8 mouse cellular contexts compared by ENCODE assay signal in the genomic region with DNA sequence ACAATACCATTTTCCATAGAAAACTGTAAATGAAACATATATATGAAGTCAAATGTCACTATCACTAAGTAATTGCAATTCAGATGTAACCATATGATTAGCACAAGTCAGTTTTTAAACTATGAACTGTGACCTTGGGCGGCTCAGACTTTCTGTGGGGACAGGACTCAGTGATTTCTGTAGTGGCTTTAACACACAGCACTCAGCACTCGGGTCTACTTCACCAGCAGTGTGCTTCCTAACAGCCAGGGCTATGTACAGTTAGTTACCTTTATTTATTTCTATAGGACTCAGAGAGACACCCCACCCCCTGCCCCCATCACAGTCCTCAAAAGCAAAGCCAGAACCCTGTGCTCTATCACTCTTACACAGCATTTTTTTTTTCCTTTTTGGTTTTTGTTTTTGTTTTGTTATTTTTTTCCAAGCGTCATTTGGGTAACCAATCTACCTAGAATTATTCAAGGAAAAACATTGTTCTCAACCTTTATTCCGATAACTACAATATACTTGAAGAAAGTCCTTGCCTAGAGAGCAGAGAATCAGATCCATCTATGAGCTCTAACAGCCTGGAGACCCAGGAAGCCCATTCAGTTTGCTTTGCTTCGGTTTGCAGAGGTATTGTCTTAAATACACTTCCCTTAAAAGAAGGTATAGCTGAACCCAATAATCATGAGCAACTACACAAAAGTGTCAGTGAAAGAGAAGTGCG. TPM values are rescaled to one million over a fixed set of nuclear protein-coding genes. Genes with fewer than 3 reads are reported as not detected.
DNase-seq lines count a peak whose midpoint lies in the region; ATAC-seq and TF ChIP-seq lines count a peak whose summit lies in the region.

No protein-coding gene starts in this region.

- H3K36me3 ChIP-seq in CH12.LX (replicated peaks in 1 of 2; ENCODE audit: control insufficient read depth in 1 of 2, insufficient read depth in 1 of 2, low read length in 1 of 2) = no peaks in the 10 kb centered on the region
- H3K36me3 ChIP-seq in forebrain, embryonic 15.5 days = no peaks in the 10 kb centered on the region
- H3K36me3 ChIP-seq in liver, embryonic 13.5 days = no peaks in the 10 kb centered on the region

- H3K9me3 ChIP-seq in CH12.LX (replicated peaks; ENCODE audit: low read length) = no peaks in the 10 kb centered on the region
- H3K9me3 ChIP-seq in forebrain, embryonic 15.5 days = no peaks in the 10 kb centered on the region
- no peaks in the 10 kb centered on the region for H3K9me3 ChIP-seq in liver, embryonic 13.5 days (replicated peaks)

- 0 out of 2 replicates have a peak overlapping the region, but pooled peaks have one; percentile 24 for H3K4me2 ChIP-seq in CH12.LX (ENCODE audit: insufficient read depth, low read depth, poor library complexity, severe bottlenecking)
- peak overlapping the region; percentile 62 for H3K4me2 ChIP-seq in forebrain, embryonic 15.5 days (replicated peaks)
- H3K4me2 ChIP-seq in liver, embryonic 13.5 days = peak overlapping the region; percentile 65

- no peaks in the 10 kb centered on the region for H3K27me3 ChIP-seq in CH12.LX (replicated peaks)
- H3K27me3 ChIP-seq in forebrain, embryonic 15.5 days = no peaks in the 10 kb centered on the region
- H3K27me3 ChIP-seq in liver, embryonic 13.5 days = no peaks in the 10 kb centered on the region

- in situ Hi-C loops in CH12.LX (cut with MboI; ENCODE audit: low pct_ligation_motif_present, low pct_unique_long_range_greater_than_20kb, low sequenced_read_pairs) = loop anchor here (10.0 kb wide), 1 partner anchor 141 kb away; no protein-coding TSS in a partner anchor

- H3K4me3 ChIP-seq in gastrocnemius, adult 2 months = peak overlapping the region; percentile 82
- no peak overlapping the region for H3K4me3 ChIP-seq in CH12.LX (replicated peaks in 1 of 3; ENCODE audit: low read depth in 2 of 3, low read length in 2 of 3, poor library complexity in 1 of 3)
- peak overlapping the region; percentile 52 for H3K4me3 ChIP-seq in forebrain, embryonic 15.5 days
- H3K4me3 ChIP-seq in liver, embryonic 13.5 days (replicated peaks) = peak overlapping the region; percentile 54

- no peaks in the 10 kb centered on the region for H3K79me2 ChIP-seq in CH12.LX (replicated peaks; ENCODE audit: control insufficient read depth, extremely low read depth, insufficient read depth, poor library complexity, severe bottlenecking)

- WGBS in forebrain, embryonic 15.5 days = 42% methylated on average over 6 of the region's 6 CpGs
- WGBS in liver, embryonic 13.5 days (ENCODE audit: insufficient replicate concordance) = 39% methylated on average over 6 of the region's 6 CpGs

- no peak for TF ChIP-seq EP300 in CH12.LX (IDR thresholded peaks at IDR 0.05; ENCODE audit: low read length)

- 0 out of 4 replicates have a peak, but pooled peaks cover 0 to 3% of the 10 kb centered on the region in 2 experiments for H3K4me1 ChIP-seq in CH12.LX (ENCODE audit: control insufficient read depth in 1 of 2, insufficient read depth in 2 of 2)
- peaks cover 9% of the 10 kb centered on the region for H3K4me1 ChIP-seq in forebrain, embryonic 15.5 days
- H3K4me1 ChIP-seq in liver, embryonic 13.5 days (replicated peaks) = 0 out of 2 replicates have a peak, but pooled peaks cover 2% of the 10 kb centered on the region

- DNase-seq in gastrocnemius, adult 2 months = no peak
- no peak for DNase-seq in gastrocnemius, postnatal 25 days
- no peak for DNase-seq in CH12.LX (ENCODE audit: extremely low read depth)
- DNase-seq in liver, embryonic 13.5 days = no peak
- DNase-seq in ovary, postnatal 14 days (ENCODE audit: low spot score) = no peak
- DNase-seq in left cerebral cortex, postnatal 4 days = no peak
- DNase-seq in frontal cortex, adult 2 months (ENCODE audit: extremely low spot score in 1 of 2, low spot score in 1 of 2) = no peak

- no peak overlapping the region for H3K9ac ChIP-seq in CH12.LX (ENCODE audit: insufficient read depth, low read depth)
- peak overlapping the region; percentile 62 for H3K9ac ChIP-seq in forebrain, embryonic 15.5 days (replicated peaks)
- no peak overlapping the region for H3K9ac ChIP-seq in liver, embryonic 13.5 days

- H3K27ac ChIP-seq in gastrocnemius, adult 2 months = peak overlapping the region; percentile 85
- no peak overlapping the region for H3K27ac ChIP-seq in CH12.LX (ENCODE audit: insufficient read depth, low read depth)
- peak overlapping the region; percentile 70 for H3K27ac ChIP-seq in forebrain, embryonic 15.5 days (replicated peaks)
- H3K27ac ChIP-seq in liver, embryonic 13.5 days = no peak overlapping the region

- TF ChIP-seq POLR2A in CH12.LX (IDR thresholded peaks at IDR 0.05; ENCODE audit: low read depth, low read length) = no peak

- dilution Hi-C loops in CH12.LX (cut with MboI; ENCODE audit: extremely low pct_ligation_motif_present, extremely low pct_unique_long_range_greater_than_20kb, low sequenced_read_pairs) = no loop called here

- ATAC-seq in forebrain, embryonic 15.5 days (replicated peaks) = peak; percentile 26
- peak; percentile 6; the same call in 1 of the 2 replicates for ATAC-seq in liver, embryonic 13.5 days (ENCODE audit: low read depth)

- TF ChIP-seq CTCF in gastrocnemius, adult 2 months (IDR thresholded peaks at IDR 0.05) = no peak
- TF ChIP-seq CTCF in CH12.LX (conservative IDR thresholded peaks at IDR 0.05 in 1 of 2, IDR thresholded peaks at IDR 0.05 in 1 of 2; ENCODE audit: low read depth in 2 of 2, low read length in 2 of 2) = no peak

- intact Hi-C loops in gastrocnemius, adult 2 months (cut with DNase I) = loop anchor here (5.0 kb wide), 1 partner anchor 96 kb away; no protein-coding TSS in a partner anchor
- intact Hi-C loops in left cerebral cortex, postnatal 4 days (cut with DNase I) = loop anchor here (10.0 kb wide), 1 partner anchor 161 kb away; no protein-coding TSS in a partner anchor

- no peak for TF ChIP-seq RAD21 in CH12.LX (IDR thresholded peaks at IDR 0.05; ENCODE audit: low read depth, low read length)

TF ChIP-seq in CH12.LX, 34 proteins besides CTCF, POLR2A, EP300 and RAD21:
- TF ChIP-seq NELFE (IDR thresholded peaks at IDR 0.05; ENCODE audit: low read depth, low read length) (no peak), MAFK (IDR thresholded peaks at IDR 0.05; ENCODE audit: insufficient replicate concordance, low read length) (no peak), USF2 (conservative IDR thresholded peaks at IDR 0.05; ENCODE audit: low read depth, low read length) (no peak), RCOR1 (conservative IDR thresholded peaks at IDR 0.05; ENCODE audit: low read depth, low read length) (no peak), E2F4 (IDR thresholded peaks at IDR 0.05; ENCODE audit: insufficient replicate concordance, low read depth, low read length) (no peak), KAT2A (IDR thresholded peaks at IDR 0.05; ENCODE audit: insufficient replicate concordance, low read length) (no peak), MYC (IDR thresholded peaks at IDR 0.05; ENCODE audit: low read depth, low read length) (no peak), ZNF384 (IDR thresholded peaks at IDR 0.05; ENCODE audit: low read depth, low read length) (no peak), CHD2 (IDR thresholded peaks at IDR 0.05; ENCODE audit: low read length) (no peak)

RNA-seq across cellular contexts. Expression of a gene that starts 0.7 kb away (rescaled TPM):
- total RNA-seq in gastrocnemius, adult 2 months (2021) = 10 to 100 TPM in 1 of 2 experiments, 1 to 10 TPM in 1; 7.6 to 12.6 TPM
- total RNA-seq in gastrocnemius, postnatal 25 days (2021) = 10 to 100 TPM in 1 of 2 experiments, 1 to 10 TPM in 1; 8.6 to 18.1 TPM
- total RNA-seq in CH12.LX (2012; rRNA removed) = 0.04 and 0.17 TPM in 2 replicates
- total RNA-seq in CH12.LX (2014; rRNA removed) = not detected in 2 replicates
- polyA plus RNA-seq in CH12.LX (2012; ENCODE audit: insufficient read length, low read depth) = 0.18 and 0.21 TPM in 2 replicates
- 8.3 and 9.0 TPM in 2 replicates for polyA plus RNA-seq in forebrain, embryonic 15.5 days (2015; fragmentation: Nextera tagmentation; extraction: Ambion mirVana)
- polyA plus RNA-seq in liver, embryonic 13.5 days (2015; fragmentation: Nextera tagmentation; extraction: Ambion mirVana) = 0.67 and 0.75 TPM in 2 replicates
- 10 to 100 TPM in 1 of 2 experiments, 1 to 10 TPM in 1; 10.0 to 12.5 TPM for total RNA-seq in left cerebral cortex, postnatal 4 days (2021)
- 6.9 and 7.9 TPM in 2 replicates for polyA plus RNA-seq in frontal cortex, adult 2 months (2012; rRNA removed)

Comparison
In these comparisons a context has a peak if more than half of its experiments do, and no peak if none do; other contexts are left out.
1. H3K27ac ChIP-seq: peak in gastrocnemius, adult 2 months (single experiment) and forebrain, embryonic 15.5 days (single experiment); none in CH12.LX (single experiment) and liver, embryonic 13.5 days (single experiment).
2. H3K4me3 ChIP-seq: peak in gastrocnemius, adult 2 months (single experiment), forebrain, embryonic 15.5 days (single experiment) and liver, embryonic 13.5 days (single experiment); none in CH12.LX (0 of 3).
3. RNA of a gene that starts 0.7 kb away (total RNA-seq): 8.6 to 18.1 TPM in gastrocnemius, postnatal 25 days, 7.6 to 12.6 TPM in gastrocnemius, adult 2 months and 10.0 to 12.5 TPM in left cerebral cortex, postnatal 4 days; 0.04 to 0.17 TPM in CH12.LX; every median in the first group is over 4 times any median in the second.
4. Peak in every context shown above with its lines, with median percentiles within 50 percentile points of each other: H3K4me2 ChIP-seq.